In the genomic region with DNA sequence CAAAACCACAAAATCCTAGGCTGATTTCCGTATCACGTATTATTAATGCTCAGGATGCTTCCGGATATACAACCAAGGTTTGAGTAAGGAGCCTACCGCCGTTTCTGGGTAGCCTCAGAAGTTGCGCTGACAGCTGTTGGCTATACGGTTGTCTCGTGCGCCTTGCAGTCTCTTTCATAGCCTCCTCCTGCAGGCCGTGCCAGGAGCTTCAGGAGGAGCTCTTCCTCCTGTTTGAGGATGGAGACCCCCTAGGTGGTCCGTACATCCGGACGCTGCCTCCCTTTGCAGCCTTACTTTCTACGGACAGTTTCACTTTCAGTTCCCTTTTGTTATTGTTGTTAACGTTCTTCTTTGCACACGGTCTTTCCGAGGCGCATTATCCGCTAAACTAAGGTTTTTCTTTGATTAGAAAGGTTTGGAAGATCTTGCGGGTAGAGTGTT, we compare ENCODE assay signal across 8 mouse cellular contexts. TPM values are rescaled to one million over a fixed set of nuclear protein-coding genes. Genes with fewer than 3 reads are reported as not detected.
A peak's percentile ranks its signal among the peaks of the same experiment; 100 is the strongest.
DNase-seq lines count a peak whose midpoint lies in the region; ATAC-seq and TF ChIP-seq lines count a peak whose summit lies in the region.

No protein-coding gene starts in this region.

- WGBS in heart, adult 2 months: under 1% methylated on average over 20 of the region's 20 CpGs
- WGBS in kidney, adult 2 months: 1% methylated on average over 20 of the region's 20 CpGs
- WGBS in lung, adult 2 months: under 1% methylated on average over 20 of the region's 20 CpGs
- WGBS in neural tube, embryonic 13.5 days: under 1% methylated on average over 20 of the region's 20 CpGs

- peaks cover 2% of the 10 kb centered on the region; the same call in 1 of the 2 replicates for H3K79me2 ChIP-seq in heart, adult 2 months (replicated peaks; ENCODE audit: control insufficient read depth, insufficient read depth, low read length)

- no peak for TF ChIP-seq CTCF in testis, adult 2 months (IDR thresholded peaks at IDR 0.05; ENCODE audit: control insufficient read depth, insufficient read depth, insufficient replicate concordance, low read depth, low read length)
- peak; percentile 33; the same call in 1 of the 2 replicates for TF ChIP-seq CTCF in heart, adult 2 months (IDR thresholded peaks at IDR 0.05)
- TF ChIP-seq CTCF in kidney, adult 2 months (conservative IDR thresholded peaks at IDR 0.05; ENCODE audit: insufficient read depth, insufficient read length, low read depth, low read length): no peak
- no peak for TF ChIP-seq CTCF in lung, adult 2 months (IDR thresholded peaks at IDR 0.05; ENCODE audit: insufficient read depth, low read length)

- peak overlapping the region; percentile 25 for H3K27ac ChIP-seq in testis, adult 2 months (ENCODE audit: control insufficient read depth, insufficient read depth, low read depth, low read length)
- H3K27ac ChIP-seq in heart, adult 2 months: peak overlapping the region; percentile 95
- H3K27ac ChIP-seq in kidney, adult 2 months (ENCODE audit: insufficient read depth, low read depth, low read length): peak overlapping the region; percentile 91
- H3K27ac ChIP-seq in neural tube, embryonic 13.5 days (replicated peaks): peak overlapping the region; percentile 95

- intact Hi-C loops in heart, adult 2 months (cut with DNase I): loop anchor here (1.0 to 5.0 kb wide), 4 partner anchors 25 to 67 kb away; partner anchors contain the start of gene F11r

- no peak for DNase-seq in testis, postnatal 10 days (ENCODE audit: low spot score)
- peak; percentile 42 for DNase-seq in c-Kit-positive CD71-positive TER-119-positive erythroid progenitor cells, embryonic 14.5 days (ENCODE audit: low spot score)
- DNase-seq in heart, adult 2 months: peak; percentile 59 to 72
- DNase-seq in kidney, adult 2 months: peak; percentile 44
- peak; percentile 58 for DNase-seq in lung, adult 2 months
- peak; percentile 65 for DNase-seq in thymus, postnatal 4 days

- H3K4me2 ChIP-seq in neural tube, embryonic 13.5 days: peak overlapping the region; percentile 66

- peak; percentile 69 for ATAC-seq in neural tube, embryonic 13.5 days (ENCODE audit: low read depth)

- peak overlapping the region; percentile 98 for H3K9ac ChIP-seq in heart, adult 2 months (ENCODE audit: low read depth, low read length)
- H3K9ac ChIP-seq in neural tube, embryonic 13.5 days: peak overlapping the region; percentile 99

- H3K4me1 ChIP-seq in testis, adult 2 months (ENCODE audit: control insufficient read depth, insufficient read depth, low read length): peaks cover 16% of the 10 kb centered on the region
- peaks cover 4% of the 10 kb centered on the region for H3K4me1 ChIP-seq in heart, adult 2 months (ENCODE audit: control insufficient read depth, insufficient read depth, low read length)
- no peaks in the 10 kb centered on the region for H3K4me1 ChIP-seq in kidney, adult 2 months (ENCODE audit: control insufficient read depth, insufficient read depth, low read length)
- H3K4me1 ChIP-seq in lung, adult 2 months (ENCODE audit: control insufficient read depth, insufficient read depth, low read length): 0 out of 2 replicates have a peak, but pooled peaks cover 2% of the 10 kb centered on the region
- H3K4me1 ChIP-seq in neural tube, embryonic 13.5 days (replicated peaks): peaks cover 22% of the 10 kb centered on the region

- TF ChIP-seq POLR2A in testis, adult 2 months (IDR thresholded peaks at IDR 0.05; ENCODE audit: control insufficient read depth, low read depth, low read length): no peak
- TF ChIP-seq POLR2A in heart, adult 2 months (IDR thresholded peaks at IDR 0.05; ENCODE audit: insufficient read depth, low read depth, low read length): no peak
- TF ChIP-seq POLR2A in kidney, adult 2 months (IDR thresholded peaks at IDR 0.05; ENCODE audit: low read depth, low read length): no peak
- TF ChIP-seq POLR2A in lung, adult 2 months (IDR thresholded peaks at IDR 0.05; ENCODE audit: borderline replicate concordance, extremely low read depth, low read depth, low read length): peak; percentile 53; the same call in 1 of the 2 replicates

- H3K4me3 ChIP-seq in testis, adult 2 months (ENCODE audit: control insufficient read depth, low read depth, low read length): peak overlapping the region; percentile 78
- H3K4me3 ChIP-seq in heart, adult 2 months: peak overlapping the region; percentile 89
- H3K4me3 ChIP-seq in kidney, adult 2 months (ENCODE audit: insufficient read depth, low read depth, low read length): peak overlapping the region; percentile 97
- H3K4me3 ChIP-seq in lung, adult 2 months (replicated peaks; ENCODE audit: extremely low read depth, low read depth, low read length): peak overlapping the region; percentile 100
- H3K4me3 ChIP-seq in neural tube, embryonic 13.5 days: peak overlapping the region; percentile 92

- TF ChIP-seq EP300 in heart, adult 2 months (IDR thresholded peaks at IDR 0.05; ENCODE audit: insufficient read depth, low read depth, low read length): no peak

- H3K27me3 ChIP-seq in testis, adult 2 months (ENCODE audit: control insufficient read depth, insufficient read depth, low read length): no peaks in the 10 kb centered on the region
- no peaks in the 10 kb centered on the region for H3K27me3 ChIP-seq in heart, adult 2 months (ENCODE audit: control insufficient read depth, insufficient read depth, low read length)
- H3K27me3 ChIP-seq in kidney, adult 2 months (replicated peaks; ENCODE audit: control insufficient read depth, insufficient read depth, low read length): no peaks in the 10 kb centered on the region
- H3K27me3 ChIP-seq in neural tube, embryonic 13.5 days: peaks cover 26% of the 10 kb centered on the region

- no peaks in the 10 kb centered on the region for H3K9me3 ChIP-seq in neural tube, embryonic 13.5 days

- no peaks in the 10 kb centered on the region for H3K36me3 ChIP-seq in testis, adult 2 months (ENCODE audit: control insufficient read depth, insufficient read depth, low read length)
- H3K36me3 ChIP-seq in heart, adult 2 months (ENCODE audit: control insufficient read depth, insufficient read depth, low read length): no peaks in the 10 kb centered on the region
- no peaks in the 10 kb centered on the region; the same call in 1 of the 2 replicates for H3K36me3 ChIP-seq in kidney, adult 2 months (ENCODE audit: control insufficient read depth, insufficient read depth, low read length)
- H3K36me3 ChIP-seq in neural tube, embryonic 13.5 days: peaks cover 26% of the 10 kb centered on the region

RNA-seq across cellular contexts. Expression of gene Usf1, which starts 0.9 kb away (rescaled TPM):
- 24.4 and 28.8 TPM in 2 replicates for polyA plus RNA-seq in testis, adult 2 months (2012; rRNA removed)
- 10 to 100 TPM; 38.4 to 46.6 TPM for total RNA-seq in heart, adult 2 months (2021)
- polyA plus RNA-seq in heart, adult 2 months (2012; rRNA removed): 47.8 and 64.2 TPM in 2 replicates
- 56.8 and 59.0 TPM in 2 replicates for polyA plus RNA-seq in kidney, adult 2 months (2012; rRNA removed)
- 95.3 and 107 TPM in 2 replicates for polyA plus RNA-seq in lung, adult 2 months (2012; rRNA removed)
- 183 and 188 TPM in 2 replicates for polyA plus RNA-seq in neural tube, embryonic 13.5 days (2015; fragmentation: Nextera tagmentation; extraction: Ambion mirVana)

RNA-seq across cellular contexts. Expression of gene Tstd1, which starts 6.7 kb away (rescaled TPM):
- 0.82 and 1.4 TPM in 2 replicates for polyA plus RNA-seq in testis, adult 2 months (2012; rRNA removed)
- total RNA-seq in heart, adult 2 months (2021): 1 to 10 TPM; 1.3 to 1.8 TPM
- 2.2 and 3.1 TPM in 2 replicates for polyA plus RNA-seq in heart, adult 2 months (2012; rRNA removed)
- 77.3 and 79.7 TPM in 2 replicates for polyA plus RNA-seq in kidney, adult 2 months (2012; rRNA removed)
- 8.9 and 16.2 TPM in 2 replicates for polyA plus RNA-seq in lung, adult 2 months (2012; rRNA removed)
- 7.8 and 8.5 TPM in 2 replicates for polyA plus RNA-seq in neural tube, embryonic 13.5 days (2015; fragmentation: Nextera tagmentation; extraction: Ambion mirVana)

RNA-seq across cellular contexts. Expression of gene Arhgap30, which starts 23.3 kb away (rescaled TPM):
- 8.0 and 11.5 TPM in 2 replicates for polyA plus RNA-seq in testis, adult 2 months (2012; rRNA removed)
- total RNA-seq in heart, adult 2 months (2021): 1 to 10 TPM; 2.3 to 2.4 TPM
- polyA plus RNA-seq in heart, adult 2 months (2012; rRNA removed): 2.6 and 3.2 TPM in 2 replicates
- 1.6 and 4.8 TPM in 2 replicates for polyA plus RNA-seq in kidney, adult 2 months (2012; rRNA removed)
- 11.6 and 17.5 TPM in 2 replicates for polyA plus RNA-seq in lung, adult 2 months (2012; rRNA removed)
- polyA plus RNA-seq in neural tube, embryonic 13.5 days (2015; fragmentation: Nextera tagmentation; extraction: Ambion mirVana): 1.2 TPM in 2 replicates

RNA-seq across cellular contexts. Expression of gene F11r, which starts 25.3 kb away (rescaled TPM):
- 20.2 and 28.6 TPM in 2 replicates for polyA plus RNA-seq in testis, adult 2 months (2012; rRNA removed)
- total RNA-seq in heart, adult 2 months (2021): 10 to 100 TPM; 32.9 to 36.1 TPM
- polyA plus RNA-seq in heart, adult 2 months (2012; rRNA removed): 47.5 and 58.3 TPM in 2 replicates
- 88.7 and 106 TPM in 2 replicates for polyA plus RNA-seq in kidney, adult 2 months (2012; rRNA removed)
- polyA plus RNA-seq in lung, adult 2 months (2012; rRNA removed): 108 and 149 TPM in 2 replicates
- 14.7 and 15.1 TPM in 2 replicates for polyA plus RNA-seq in neural tube, embryonic 13.5 days (2015; fragmentation: Nextera tagmentation; extraction: Ambion mirVana)

RNA-seq across cellular contexts. Expression of gene Nectin4, which starts 42.1 kb away (rescaled TPM):
- polyA plus RNA-seq in testis, adult 2 months (2012; rRNA removed): 6.5 and 8.5 TPM in 2 replicates
- total RNA-seq in heart, adult 2 months (2021): under 1 TPM; 0.13 to 0.23 TPM
- polyA plus RNA-seq in heart, adult 2 months (2012; rRNA removed): 0.21 and 0.29 TPM in 2 replicates
- polyA plus RNA-seq in kidney, adult 2 months (2012; rRNA removed): 2.3 TPM in 2 replicates
- polyA plus RNA-seq in lung, adult 2 months (2012; rRNA removed): 10.3 and 19.2 TPM in 2 replicates
- 2.1 TPM in 2 replicates for polyA plus RNA-seq in neural tube, embryonic 13.5 days (2015; fragmentation: Nextera tagmentation; extraction: Ambion mirVana)

Comparison
In these comparisons a context has a peak if more than half of its experiments do, and no peak if none do; other contexts are left out.
1. H3K27ac ChIP-seq: peak in every context shown above with its lines; median percentile 95 in heart, adult 2 months; 95 in neural tube, embryonic 13.5 days; 91 in kidney, adult 2 months; 25 in testis, adult 2 months.